Mouse (Mus musculus): ENCODE results near the gene 2310034G01Rik. TPM values are rescaled to one million over a fixed set of nuclear protein-coding genes. Genes with fewer than 3 reads are reported as not detected.

The 2310034G01Rik gene
- total RNA-seq (2021): 1 to 10 TPM in 1 of 2 experiments, under 1 TPM in 1; 0.77 to 1.2 TPM
- long read RNA-seq, partial matches to known transcripts: 1 of 1 reads
- long read RNA-seq, other reads (novel, unspliced or antisense): 0 of 1 reads

GRCm38 (mm10) chr19:46350168-46350932 is at the start of gene 2310034G01Rik:
2310034G01Rik (minus strand) TSS chr19:46350302.
- no peak for DNase-seq (ENCODE audit: low spot score in 2 of 2)

GRCm38 (mm10) chr19:46399886-46400285 is 49.8 kb upstream of the 2310034G01Rik start:
- DNase-seq (ENCODE audit: low spot score in 2 of 2): no peak

GRCm38 (mm10) chr19:46399372-46399771 is 49.3 kb upstream of the 2310034G01Rik start:
- DNase-seq (ENCODE audit: low spot score in 2 of 2): no peak

- no peak for DNase-seq (ENCODE audit: low spot score in 2 of 2)
Observed at GRCm38 (mm10) chr19:46398401-46398800, 48.3 kb upstream of the 2310034G01Rik start.

GRCm38 (mm10) chr19:46397436-46398001 is 47.4 kb upstream of the 2310034G01Rik start:
- no peak for DNase-seq (ENCODE audit: low spot score in 2 of 2)

- peak; percentile 98 to 99 for DNase-seq (ENCODE audit: low spot score in 2 of 2)
Observed at GRCm38 (mm10) chr19:46396686-46397435, 46.8 kb upstream of the 2310034G01Rik start, which contains the start of gene Sufu. Sufu (plus strand) TSS chr19:46396896.

GRCm38 (mm10) chr19:46396109-46396508 is 46.0 kb upstream of the 2310034G01Rik start:
- DNase-seq (ENCODE audit: low spot score in 2 of 2): no peak

- peak; percentile 95 to 99 for DNase-seq (ENCODE audit: low spot score in 2 of 2)
Observed at GRCm38 (mm10) chr19:46395109-46396009, 45.3 kb upstream of the 2310034G01Rik start, which contains the start of gene Actr1a. Actr1a (minus strand) TSS chr19:46395748.

- DNase-seq (ENCODE audit: low spot score in 2 of 2): no peak
Observed at GRCm38 (mm10) chr19:46394712-46395108, 44.6 kb upstream of the 2310034G01Rik start.

- no peak for DNase-seq (ENCODE audit: low spot score in 2 of 2)
Observed at GRCm38 (mm10) chr19:46392018-46392417, 41.9 kb upstream of the 2310034G01Rik start.

GRCm38 (mm10) chr19:46389872-46390271 is 39.8 kb upstream of the 2310034G01Rik start:
- DNase-seq (ENCODE audit: low spot score in 2 of 2): no peak

- DNase-seq (ENCODE audit: low spot score in 2 of 2): no peak
Observed at GRCm38 (mm10) chr19:46382275-46382674, 32.2 kb upstream of the 2310034G01Rik start.

GRCm38 (mm10) chr19:46375891-46376290 is 25.8 kb upstream of the 2310034G01Rik start:
- no peak for DNase-seq (ENCODE audit: low spot score in 2 of 2)

- DNase-seq (ENCODE audit: low spot score in 2 of 2): peak in 1 of 2 experiments; percentile 59
Observed at GRCm38 (mm10) chr19:46375489-46375888, 25.4 kb upstream of the 2310034G01Rik start.

GRCm38 (mm10) chr19:46374477-46375088 is 24.5 kb upstream of the 2310034G01Rik start:
- no peak for DNase-seq (ENCODE audit: low spot score in 2 of 2)

- peak; percentile 39 to 71 for DNase-seq (ENCODE audit: low spot score in 2 of 2)
Observed at GRCm38 (mm10) chr19:46369204-46369603, 19.1 kb upstream of the 2310034G01Rik start.

- peak; percentile 42 to 53 for DNase-seq (ENCODE audit: low spot score in 2 of 2)
Observed at GRCm38 (mm10) chr19:46367798-46368590, 17.9 kb upstream of the 2310034G01Rik start.

- no peak for DNase-seq (ENCODE audit: low spot score in 2 of 2)
Observed at GRCm38 (mm10) chr19:46363294-46364009, 13.3 kb upstream of the 2310034G01Rik start.

- no peak for DNase-seq (ENCODE audit: low spot score in 2 of 2)
Observed at GRCm38 (mm10) chr19:46362104-46362503, 12.0 kb upstream of the 2310034G01Rik start.
